Mouse (Mus musculus) intestine, embryonic 15.5 days (tissue): ENCODE measurements around the gene Rpl36. TPM values are rescaled to one million over a fixed set of nuclear protein-coding genes. Genes with fewer than 3 reads are reported as not detected.
"Not testable (repeated sequence)": the region's sequence is repeated elsewhere in the genome, so short reads cannot be mapped to it uniquely, and the experiment has no call there.

Experiments used
- ATAC-seq: fragments of 200-750 bp; cut with Nextera tagmentation; 2 replicates; pipeline ENCODE4 v1.8.0; 2017; ENCODE audit warnings: moderate TSS enrichment, moderate library complexity
- H3K27ac ChIP-seq: fragments of 300-500 bp; sonication (generic); 2 replicates; pipeline ENCODE4 v1.5.1; 2015; ENCODE audit warnings: mild to moderate bottlenecking, inconsistent platforms
- H3K27me3 ChIP-seq: fragments of 300-500 bp; sonication (generic); replicated peaks from 2 replicates; pipeline ENCODE4 v1.6.1; 2015; ENCODE audit warnings: inconsistent platforms
- H3K36me3 ChIP-seq: fragments of 300-500 bp; sonication (generic); 2 replicates; pipeline ENCODE4 v1.6.1; 2015; ENCODE audit warnings: inconsistent platforms
- H3K4me1 ChIP-seq: fragments of 300-500 bp; sonication (generic); replicated peaks from 2 replicates; pipeline ENCODE4 v1.6.1; 2015; ENCODE audit warnings: inconsistent platforms
- H3K4me2 ChIP-seq: fragments of 300-500 bp; sonication (generic); replicated peaks from 2 replicates; pipeline ENCODE4 v1.6.1; 2015; ENCODE audit warnings: mild to moderate bottlenecking, inconsistent platforms
- H3K4me3 ChIP-seq: fragments of 300-500 bp; sonication (generic); replicated peaks from 2 replicates; pipeline ENCODE4 v1.5.1; 2015; ENCODE audit warnings: inconsistent platforms
- H3K9ac ChIP-seq: fragments of 300-500 bp; sonication (generic); 2 replicates; pipeline ENCODE4 v1.6.1; 2015; ENCODE audit warnings: inconsistent platforms
- H3K9me3 ChIP-seq: fragments of 300-500 bp; sonication (generic); 2 replicates; pipeline ENCODE4 v1.6.1; 2016; ENCODE audit warnings: inconsistent platforms
- WGBS: fragments of 180-500 bp; shearing (Covaris S2); methylation state at CpG from one replicate; pipeline ENCODE4 v1.1.7; 2015; 5-methylcytosine and 5-hydroxymethylcytosine counted together
- polyA plus RNA-seq: library from polyadenylated mRNA; unstranded; fragments of >200 nt; fragmentation: Nextera tagmentation; extraction: Ambion mirVana; gene quantifications from 2 replicates; pipeline ENCODE4 v1.2.1, GENCODE M21; 2015

The Rpl36 gene
- polyA plus RNA-seq, 1 experiment from 2014 or later = 1,919 TPM

DNA sequence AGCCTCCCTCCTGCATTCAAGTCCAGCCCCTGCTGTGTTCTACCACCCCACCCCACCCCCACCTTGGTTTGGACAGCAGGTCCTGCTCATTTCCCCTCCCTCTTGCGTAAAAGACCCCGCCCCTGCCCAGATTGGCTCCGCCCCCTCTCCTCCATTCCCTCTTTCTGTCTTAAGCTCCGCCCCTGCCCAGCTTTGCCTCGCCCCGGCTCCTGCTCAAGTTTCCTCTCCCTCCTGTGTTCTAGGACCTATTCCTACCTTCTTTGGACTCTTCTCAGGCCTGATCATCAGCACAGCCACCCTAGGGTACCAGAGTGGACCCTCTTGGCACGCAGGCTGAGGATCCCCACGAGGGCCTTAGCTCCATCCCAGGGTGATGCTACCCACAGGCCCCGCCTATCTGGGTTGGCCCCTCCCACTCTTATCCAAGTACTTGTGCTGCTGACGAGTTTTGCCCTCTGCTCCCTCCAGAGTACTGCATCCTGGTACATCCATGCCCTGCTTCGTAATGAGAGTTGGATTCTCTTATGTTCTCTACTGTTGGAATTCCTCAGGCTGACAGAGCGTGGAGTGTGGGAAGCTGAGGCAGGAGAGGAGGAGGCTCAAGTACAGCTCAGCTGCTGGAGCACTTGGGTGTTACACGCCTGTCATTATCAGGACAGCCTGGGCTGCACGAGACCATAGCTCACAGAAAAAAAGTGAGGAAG, 1.2 kb upstream of the Rpl36 start:
- WGBS = 18% methylated on average over 14 of the region's 14 CpGs
- no peaks in the 10 kb centered on the region for H3K27me3 ChIP-seq
- no peak overlapping the region for H3K9ac ChIP-seq
- H3K4me2 ChIP-seq = peak overlapping the region; percentile 33; the same call in 1 of the 2 replicates
- no peaks in the 10 kb centered on the region for H3K9me3 ChIP-seq
- peaks cover 33% of the 10 kb centered on the region for H3K4me1 ChIP-seq
- ATAC-seq = peak; percentile 5; the same call in 1 of the 2 replicates
- H3K27ac ChIP-seq = peak overlapping the region; percentile 6; the same call in 1 of the 2 replicates
- H3K36me3 ChIP-seq = peaks cover 28% of the 10 kb centered on the region
- 0 out of 2 replicates have a peak overlapping the region, but pooled peaks have one; percentile 3 for H3K4me3 ChIP-seq

GRCm38 (mm10) chr17:56612565-56612939, 664 bp upstream of the Rpl36 start:
- Histone ChIP-seq H3K4me2 (0 out of 2 replicates have a peak overlapping the region, but pooled peaks have one; percentile 33), H3K4me1 (peaks cover 33% of the 10 kb centered on the region), H3K36me3 (peaks cover 28% of the 10 kb centered on the region)
- not testable (repeated sequence) for H3K27me3 ChIP-seq, H3K9me3 ChIP-seq, H3K27ac ChIP-seq, H3K9ac ChIP-seq, H3K4me3 ChIP-seq, ATAC-seq
- 59% methylated on average over 10 of the region's 10 CpGs for WGBS

- Histone ChIP-seq H3K4me3 (peak overlapping the region; percentile 74), H3K4me2 (peak overlapping the region; percentile 85), H3K4me1 (peaks cover 27% of the 10 kb centered on the region), H3K27ac (peak overlapping the region; percentile 88), H3K9ac (peak overlapping the region; percentile 77), H3K36me3 (peaks cover 37% of the 10 kb centered on the region)
- 1% methylated on average over 26 of the region's 26 CpGs for WGBS
- not testable (repeated sequence) for H3K9me3 ChIP-seq, ATAC-seq, H3K27me3 ChIP-seq
Observed at GRCm38 (mm10) chr17:56613893-56614292, 677 bp downstream of the Rpl36 start.

- 21% methylated on average over 14 of the region's 14 CpGs for WGBS
- H3K27ac ChIP-seq = peak overlapping the region; percentile 88; the same call in 1 of the 2 replicates
- H3K4me3 ChIP-seq = peak overlapping the region; percentile 74
- ATAC-seq = no peak
- H3K4me2 ChIP-seq = peak overlapping the region; percentile 85
- H3K9me3 ChIP-seq = no peaks in the 10 kb centered on the region
- peak overlapping the region; percentile 77 for H3K9ac ChIP-seq
- H3K27me3 ChIP-seq = no peaks in the 10 kb centered on the region
- H3K4me1 ChIP-seq = peaks cover 27% of the 10 kb centered on the region
- peaks cover 40% of the 10 kb centered on the region for H3K36me3 ChIP-seq
Observed at GRCm38 (mm10) chr17:56614391-56615135, 1.3 kb downstream of the Rpl36 start.

- Histone ChIP-seq H3K9ac (peak overlapping the region; percentile 77), H3K27ac (no peak overlapping the region), H3K4me3 (peak overlapping the region; percentile 74; the same call in 1 of the 2 replicates), H3K36me3 (peaks cover 47% of the 10 kb centered on the region), H3K9me3 (no peaks in the 10 kb centered on the region), H3K4me1 (peaks cover 27% of the 10 kb centered on the region), H3K27me3 (no peaks in the 10 kb centered on the region), H3K4me2 (peak overlapping the region; percentile 85)
- WGBS = 70% methylated on average over 11 of the region's 11 CpGs
- no peak for ATAC-seq
Observed at GRCm38 (mm10) chr17:56615136-56615784, 2.0 kb downstream of the Rpl36 start.

DNA sequence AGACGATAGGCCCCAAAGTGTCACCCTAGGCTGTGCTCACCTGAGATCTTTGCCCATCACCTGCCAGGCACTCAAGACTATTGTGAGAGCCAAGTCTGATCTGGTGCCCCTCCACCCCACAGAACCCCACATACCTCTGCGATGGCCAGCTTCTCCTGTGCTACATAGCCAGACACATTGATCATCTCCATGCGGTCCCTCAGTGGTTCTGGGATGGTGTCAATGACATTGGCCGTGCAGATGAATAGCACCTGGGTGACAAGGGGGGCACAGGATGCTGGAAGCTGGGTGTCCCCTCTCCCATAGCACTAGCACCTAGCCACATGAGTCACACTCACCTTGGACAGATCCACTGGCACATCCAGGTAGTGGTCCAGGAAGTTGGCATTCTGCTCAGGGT, 2.6 kb downstream of the Rpl36 start:
- H3K36me3 ChIP-seq = peaks cover 51% of the 10 kb centered on the region
- H3K4me1 ChIP-seq = peaks cover 27% of the 10 kb centered on the region
- WGBS = 85% methylated on average over 4 of the region's 4 CpGs
- no peak overlapping the region for H3K4me2 ChIP-seq
- no peak overlapping the region for H3K27ac ChIP-seq
- no peak for ATAC-seq
- H3K9ac ChIP-seq = no peak overlapping the region
- no peaks in the 10 kb centered on the region for H3K27me3 ChIP-seq
- no peak overlapping the region for H3K4me3 ChIP-seq
- no peaks in the 10 kb centered on the region for H3K9me3 ChIP-seq

DNA sequence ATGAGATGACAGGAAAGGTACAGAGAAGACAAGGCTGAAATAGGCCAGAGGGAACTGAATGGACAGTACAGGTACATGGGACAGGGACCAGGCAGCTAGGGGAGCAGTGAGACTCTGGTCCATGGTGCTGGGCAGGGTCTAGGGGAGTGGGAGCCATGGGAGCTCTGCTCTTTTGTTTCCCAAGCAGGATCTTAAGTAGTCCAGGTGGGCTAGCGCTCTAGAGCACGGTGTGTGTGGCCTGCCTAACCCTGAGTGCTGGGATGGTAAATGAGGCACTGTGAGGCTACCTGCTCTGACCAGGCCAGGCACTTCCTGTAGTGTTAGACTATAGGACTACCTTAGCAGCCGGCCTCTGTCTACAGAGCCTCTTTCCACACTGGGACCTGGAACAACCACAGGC, 3.5 kb downstream of the Rpl36 start:
- H3K36me3 ChIP-seq = peaks cover 55% of the 10 kb centered on the region
- no peak overlapping the region for H3K9ac ChIP-seq
- peaks cover 24% of the 10 kb centered on the region for H3K4me1 ChIP-seq
- no peak for ATAC-seq
- no peak overlapping the region for H3K4me3 ChIP-seq
- no peak overlapping the region for H3K4me2 ChIP-seq
- no peaks in the 10 kb centered on the region for H3K27me3 ChIP-seq
- no peak overlapping the region for H3K27ac ChIP-seq
- 76% methylated on average over 3 of the region's 3 CpGs for WGBS
- H3K9me3 ChIP-seq = no peaks in the 10 kb centered on the region

GRCm38 (mm10) chr17:56617628-56618027, 4.4 kb downstream of the Rpl36 start:
- peaks cover 64% of the 10 kb centered on the region for H3K36me3 ChIP-seq
- WGBS = 85% methylated on average over 8 of the region's 8 CpGs

DNA sequence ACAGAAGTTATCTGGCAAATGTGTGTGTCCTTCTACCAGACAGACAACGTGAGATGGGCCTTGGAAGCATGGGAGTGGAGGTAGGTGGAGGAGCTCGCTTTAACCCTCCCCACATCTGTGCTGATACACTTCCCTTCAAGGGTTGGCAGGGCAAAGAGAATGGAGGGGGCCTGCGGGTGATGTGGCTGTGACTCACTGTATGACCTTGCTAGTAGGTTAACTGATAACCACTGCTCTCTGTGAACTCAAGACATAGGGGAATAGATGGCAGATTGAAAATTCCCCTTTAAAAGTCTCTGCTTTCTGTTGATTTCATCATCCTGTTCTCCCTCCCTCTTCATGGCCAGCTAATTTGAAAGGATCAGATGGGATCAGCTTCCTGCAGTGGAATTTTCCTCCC, 12.3 kb downstream of the Rpl36 start:
- H3K36me3 ChIP-seq = peaks cover 20% of the 10 kb centered on the region
- peaks cover 17% of the 10 kb centered on the region for H3K4me1 ChIP-seq
- no peaks in the 10 kb centered on the region for H3K9me3 ChIP-seq
- H3K27ac ChIP-seq = no peak overlapping the region
- ATAC-seq = no peak
- H3K4me2 ChIP-seq = peak overlapping the region; percentile 86
- peak overlapping the region; percentile 93; the same call in 1 of the 2 replicates for H3K9ac ChIP-seq
- H3K4me3 ChIP-seq = peak overlapping the region; percentile 96
- H3K27me3 ChIP-seq = no peaks in the 10 kb centered on the region
- WGBS = 72% methylated on average over 3 of the region's 3 CpGs

More at GRCm38 (mm10) chr17:56617628-56618027, 4.4 kb downstream of the Rpl36 start:
- Histone ChIP-seq H3K4me3 (no peak overlapping the region), H3K4me1 (peaks cover 17% of the 10 kb centered on the region), H3K4me2 (no peak overlapping the region), H3K27me3 (no peaks in the 10 kb centered on the region), H3K9me3 (no peaks in the 10 kb centered on the region), H3K27ac (no peak overlapping the region), H3K9ac (no peak overlapping the region)
- no peak for ATAC-seq

DNA sequence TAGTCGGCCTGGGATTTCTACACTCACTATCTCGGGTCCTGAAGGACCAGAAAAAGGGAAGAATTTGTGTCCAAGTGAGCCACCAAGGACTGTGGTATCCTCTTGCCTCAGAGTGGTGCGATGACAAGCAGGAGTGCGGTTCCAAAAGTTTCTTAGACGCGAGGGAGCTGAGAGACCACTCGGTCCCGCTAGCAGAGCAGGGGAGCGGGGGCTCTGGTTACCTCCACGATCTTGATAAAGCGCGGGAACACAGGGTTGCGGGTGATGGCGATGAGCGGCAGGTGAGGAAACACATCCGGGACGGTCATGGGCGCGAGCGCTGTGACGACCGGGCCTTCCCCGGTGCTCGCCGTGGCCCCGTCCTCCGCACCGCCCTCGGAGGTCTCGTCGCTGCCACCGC, 13.0 kb downstream of the Rpl36 start:
- Histone ChIP-seq H3K4me2 (peak overlapping the region; percentile 86), H3K27me3 (no peaks in the 10 kb centered on the region), H3K27ac (peak overlapping the region; percentile 54), H3K4me1 (peaks cover 17% of the 10 kb centered on the region), H3K9me3 (no peaks in the 10 kb centered on the region), H3K4me3 (peak overlapping the region; percentile 96), H3K36me3 (peaks cover 16% of the 10 kb centered on the region), H3K9ac (peak overlapping the region; percentile 93)
- peak; percentile 13; the same call in 1 of the 2 replicates for ATAC-seq
- under 1% methylated on average over 30 of the region's 32 CpGs for WGBS

GRCm38 (mm10) chr17:56626754-56627470, 13.7 kb downstream of the Rpl36 start, which contains the start of gene Lonp1:
Lonp1 (minus strand) TSS chr17:56626887.
- H3K27me3 ChIP-seq = no peaks in the 10 kb centered on the region
- H3K9me3 ChIP-seq = no peaks in the 10 kb centered on the region
- H3K4me2 ChIP-seq = peak within 1 kb of the TSS; percentile 86
- peak; percentile 93 for ATAC-seq
- under 1% methylated on average over 51 of the region's 51 CpGs for WGBS
- peak within 1 kb of the TSS; percentile 88 for H3K27ac ChIP-seq
- peak within 1 kb of the TSS; percentile 96 for H3K4me3 ChIP-seq
- peaks cover 17% of the 10 kb centered on the region for H3K4me1 ChIP-seq
- H3K9ac ChIP-seq = peak within 1 kb of the TSS; percentile 93
- peaks cover 11% of the 10 kb centered on the region for H3K36me3 ChIP-seq
